Mouse (Mus musculus): Measurements from ENCODE around the gene Rps6ka1.
"Not testable (repeated sequence)": the region's sequence is repeated elsewhere in the genome, so short reads cannot be mapped to it uniquely, and the experiment has no call there.

The Rps6ka1 gene

GRCm38 (mm10) chr4:133887672-133888453, at the start of gene Rps6ka1:
Rps6ka1 (minus strand) TSS chr4:133887797.
- peak in 1 of 2 experiments; percentile 30 for DNase-seq (ENCODE audit: low read depth in 1 of 2, low spot score in 2 of 2)

GRCm38 (mm10) chr4:133931785-133932184, 44.2 kb upstream of the Rps6ka1 start:
- DNase-seq (ENCODE audit: low read depth in 1 of 2, low spot score in 2 of 2): no peak

DNA sequence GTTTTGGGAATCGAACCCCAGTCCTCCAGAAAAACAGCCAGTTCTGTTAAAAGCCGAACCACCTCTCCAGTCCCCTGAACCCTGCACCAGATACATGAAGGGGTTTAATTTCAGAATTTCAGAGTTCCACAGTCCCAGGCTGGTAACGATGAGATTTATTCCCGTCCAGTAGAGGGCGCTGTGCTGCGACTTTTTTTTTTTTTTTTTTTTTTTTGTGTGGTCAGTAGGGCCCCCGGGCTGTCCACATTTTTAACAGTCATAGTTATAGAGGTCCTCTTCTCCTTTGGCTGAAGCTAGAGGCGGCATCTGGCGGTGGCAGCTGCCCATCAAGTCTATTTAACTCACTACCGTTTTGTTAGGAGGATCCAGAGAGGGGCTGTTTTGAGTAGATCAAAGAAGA, 43.8 kb upstream of the Rps6ka1 start:
- DNase-seq (ENCODE audit: low read depth in 1 of 2, low spot score in 2 of 2): no peak

- no peak for DNase-seq (ENCODE audit: low read depth in 1 of 2, low spot score in 2 of 2)
Observed at GRCm38 (mm10) chr4:133929278-133929670, 41.7 kb upstream of the Rps6ka1 start.

DNA sequence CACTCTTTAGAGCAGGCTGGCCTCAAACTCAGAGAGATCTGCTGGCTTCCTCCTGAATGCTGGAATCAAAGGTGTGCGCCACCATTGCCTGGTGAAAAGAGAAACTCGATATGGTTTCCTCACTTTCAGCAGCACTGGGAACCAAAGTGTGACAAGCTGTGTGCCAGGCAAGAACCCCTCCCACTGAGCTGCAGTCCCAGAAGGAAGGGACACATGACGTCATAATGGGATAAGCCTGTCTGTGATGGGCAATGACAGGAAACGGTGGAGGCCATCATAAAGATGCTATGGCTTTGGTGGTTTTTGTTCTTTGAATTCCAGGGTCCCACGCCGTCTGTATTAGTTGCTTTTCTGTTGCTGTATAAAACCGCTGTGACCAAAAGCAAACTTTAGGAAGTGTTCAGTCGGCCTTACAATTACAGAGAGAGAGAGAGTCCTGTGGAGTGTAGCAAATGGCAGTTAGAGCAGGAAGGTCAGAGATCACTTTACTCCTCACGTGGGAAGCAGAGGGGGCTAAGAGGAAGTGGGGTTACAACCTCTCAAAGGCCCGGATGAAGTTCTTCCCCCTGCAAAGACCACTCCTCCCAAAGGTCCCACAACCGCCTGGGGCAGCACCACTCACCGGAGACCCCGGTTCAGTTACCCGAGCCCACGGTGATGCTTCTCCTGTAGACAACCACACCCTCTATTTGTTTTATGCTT, 41.1 kb upstream of the Rps6ka1 start:
- no peak for DNase-seq (ENCODE audit: low read depth in 1 of 2, low spot score in 2 of 2)

DNA sequence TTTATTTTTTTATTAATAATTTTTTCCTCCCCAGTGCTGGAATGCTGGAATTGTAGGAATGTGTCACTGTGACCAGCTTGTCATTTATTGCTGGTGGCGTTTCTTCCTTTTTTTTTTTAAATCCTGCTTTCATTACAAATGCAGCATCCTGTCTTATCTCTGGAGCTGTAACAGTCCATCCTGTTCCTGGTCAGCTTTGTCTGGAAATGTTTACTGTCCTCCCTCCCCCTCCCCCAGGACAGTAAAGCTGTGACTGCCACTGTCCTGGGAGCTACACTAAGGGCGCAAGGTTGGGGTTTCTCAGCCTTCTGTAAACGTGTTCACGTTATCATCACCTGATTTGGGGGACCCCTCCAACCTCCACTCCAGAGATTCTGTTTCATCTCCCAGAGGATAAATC, 37.6 kb upstream of the Rps6ka1 start:
- DNase-seq (ENCODE audit: low read depth in 1 of 2, low spot score in 2 of 2): no peak

- DNase-seq (ENCODE audit: low read depth in 1 of 2, low spot score in 2 of 2): no peak
Observed at GRCm38 (mm10) chr4:133923743-133924142, 36.1 kb upstream of the Rps6ka1 start.

DNA sequence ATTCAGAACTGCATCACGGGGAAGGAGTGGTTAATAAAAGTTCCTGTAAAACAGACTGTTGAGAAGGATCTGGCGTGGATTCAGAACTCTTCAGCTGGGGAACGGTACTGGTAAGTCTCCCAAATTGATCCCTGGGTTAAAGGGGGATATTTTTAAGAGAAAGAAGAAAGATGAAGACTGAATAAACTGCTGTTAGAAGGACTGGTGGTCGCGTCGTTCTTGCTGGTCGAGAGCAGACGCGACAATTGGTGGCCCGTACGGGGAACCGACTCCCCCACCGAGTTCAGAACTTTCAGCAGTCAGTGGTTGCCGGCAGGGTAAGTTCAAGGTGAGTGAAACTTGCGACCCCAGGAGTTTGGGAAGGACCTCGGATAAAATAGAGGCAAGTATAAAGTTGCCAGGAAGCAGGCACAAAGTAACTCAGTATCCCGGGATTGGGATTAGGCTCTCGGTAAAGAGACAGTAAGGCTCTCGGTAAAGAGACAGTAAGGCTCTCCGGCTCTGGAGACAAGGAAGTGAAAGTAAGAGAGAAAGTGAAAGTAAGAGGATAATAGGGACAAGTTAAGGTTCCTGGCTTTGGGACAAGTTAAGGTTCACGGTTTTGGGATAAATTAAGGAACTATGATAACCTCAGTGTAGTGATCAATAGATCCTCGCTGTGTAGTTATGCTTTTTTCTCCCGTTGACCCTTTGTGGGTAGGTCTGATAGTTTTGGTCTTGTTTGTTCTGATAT, 30.7 kb upstream of the Rps6ka1 start:
- peak; percentile 39 to 45 for DNase-seq (ENCODE audit: low read depth in 1 of 2, low spot score in 2 of 2)

GRCm38 (mm10) chr4:133911983-133912382, 24.4 kb upstream of the Rps6ka1 start:
- DNase-seq (ENCODE audit: low read depth in 1 of 2, low spot score in 2 of 2): no peak

- DNase-seq (ENCODE audit: low read depth in 1 of 2, low spot score in 2 of 2): peak; percentile 89 to 95
Observed at GRCm38 (mm10) chr4:133910236-133911211, 22.9 kb upstream of the Rps6ka1 start.

DNA sequence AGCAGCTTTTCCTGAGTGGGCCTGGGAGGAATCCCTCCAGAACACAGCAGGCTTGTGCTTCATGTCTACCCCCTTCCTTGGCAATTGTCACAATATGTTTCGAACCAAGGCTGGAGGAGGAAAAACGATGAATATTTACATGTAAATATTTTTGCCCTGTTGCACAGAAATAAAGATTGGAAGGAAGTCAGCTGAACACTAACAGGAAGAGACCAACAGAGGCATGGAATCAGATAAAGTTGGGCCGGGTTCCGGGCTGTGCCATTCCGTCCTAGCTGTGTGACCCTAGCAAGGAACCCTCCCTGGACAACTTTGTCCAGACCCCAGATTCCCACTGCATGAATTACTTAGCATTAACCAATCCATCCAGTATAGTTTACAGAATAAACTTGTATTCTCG, 20.5 kb upstream of the Rps6ka1 start:
- no peak for DNase-seq (ENCODE audit: low read depth in 1 of 2, low spot score in 2 of 2)

DNA sequence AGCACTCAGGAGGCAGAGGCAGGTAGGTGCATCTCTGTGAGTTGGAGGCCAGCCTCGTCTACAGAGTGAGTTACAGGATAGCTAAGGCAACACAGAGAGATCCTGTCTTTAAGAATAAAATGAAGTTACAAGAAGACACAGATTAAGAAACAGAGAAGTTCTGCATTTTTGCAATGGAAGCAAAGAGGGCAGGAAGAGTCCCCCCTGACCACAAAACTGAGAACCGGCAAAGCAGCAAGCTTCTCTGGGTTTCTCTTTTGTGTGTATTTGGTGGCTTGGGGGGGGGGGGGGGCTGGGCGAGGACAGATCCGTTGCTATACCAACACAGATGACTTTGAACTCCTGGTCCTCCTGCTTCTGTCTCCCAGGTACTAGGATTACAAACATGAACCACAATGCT, 19.5 kb upstream of the Rps6ka1 start:
- no peak for DNase-seq (ENCODE audit: low read depth in 1 of 2, low spot score in 2 of 2)

- not testable (repeated sequence) for DNase-seq (ENCODE audit: low read depth in 1 of 2, low spot score in 2 of 2)
Observed at GRCm38 (mm10) chr4:133906336-133906735, 18.7 kb upstream of the Rps6ka1 start.

- DNase-seq (ENCODE audit: low read depth in 1 of 2, low spot score in 2 of 2): no peak
Observed at GRCm38 (mm10) chr4:133905167-133905566, 17.6 kb upstream of the Rps6ka1 start.

GRCm38 (mm10) chr4:133904326-133904725, 16.7 kb upstream of the Rps6ka1 start:
- DNase-seq (ENCODE audit: low read depth in 1 of 2, low spot score in 2 of 2): no peak

- DNase-seq (ENCODE audit: low read depth in 1 of 2, low spot score in 2 of 2): no peak
Observed at GRCm38 (mm10) chr4:133903372-133903771, 15.8 kb upstream of the Rps6ka1 start.

- no peak for DNase-seq (ENCODE audit: low read depth in 1 of 2, low spot score in 2 of 2)
Observed at GRCm38 (mm10) chr4:133902510-133902909, 14.9 kb upstream of the Rps6ka1 start.

GRCm38 (mm10) chr4:133900887-133901286, 13.3 kb upstream of the Rps6ka1 start:
- no peak for DNase-seq (ENCODE audit: low read depth in 1 of 2, low spot score in 2 of 2)

GRCm38 (mm10) chr4:133900352-133900751, 12.8 kb upstream of the Rps6ka1 start:
- no peak for DNase-seq (ENCODE audit: low read depth in 1 of 2, low spot score in 2 of 2)

- DNase-seq (ENCODE audit: low read depth in 1 of 2, low spot score in 2 of 2): no peak
Observed at GRCm38 (mm10) chr4:133899241-133899800, 11.7 kb upstream of the Rps6ka1 start.

All from monocyte, adult 2 months (primary cell).